Mouse (Mus musculus) lung, embryonic 15.5 days (tissue): ENCODE data around the gene Prm2. TPM values are rescaled to one million over a fixed set of nuclear protein-coding genes. Genes with fewer than 3 reads are reported as not detected.
A peak's percentile ranks its signal among the peaks of the same experiment; 100 is the strongest.

ENCODE experiments used
- ATAC-seq: fragments of 200-750 bp; cut with Nextera tagmentation; 2 replicates; pipeline ENCODE4 v1.8.0; 2017; ENCODE audit warnings: moderate number of reproducible peaks, borderline replicate concordance; ENCODE audit not compliant: low FRiP score, low TSS enrichment; ENCODE audit errors: extremely low read depth
- H3K27ac ChIP-seq: fragments of 300-500 bp; sonication (generic); 2 replicates; pipeline ENCODE4 v1.5.1; 2015; ENCODE audit warnings: moderate library complexity, mild to moderate bottlenecking, inconsistent platforms
- H3K27me3 ChIP-seq: fragments of 300-500 bp; sonication (generic); 2 replicates; pipeline ENCODE4 v1.6.1; 2015; ENCODE audit warnings: inconsistent platforms
- H3K36me3 ChIP-seq: fragments of 300-500 bp; sonication (generic); 2 replicates; pipeline ENCODE4 v1.6.1; 2015; ENCODE audit warnings: inconsistent platforms
- H3K4me1 ChIP-seq: fragments of 300-500 bp; sonication (generic); 2 replicates; pipeline ENCODE4 v1.6.1; 2015; ENCODE audit warnings: inconsistent platforms
- H3K4me2 ChIP-seq: fragments of 300-500 bp; sonication (generic); 2 replicates; pipeline ENCODE4 v1.6.1; 2015; ENCODE audit warnings: inconsistent platforms, mild to moderate bottlenecking, moderate library complexity
- H3K4me3 ChIP-seq: fragments of 300-500 bp; sonication (generic); 2 replicates; pipeline ENCODE4 v1.5.1; 2015; ENCODE audit warnings: mild to moderate bottlenecking, inconsistent platforms
- H3K9ac ChIP-seq: fragments of 300-500 bp; sonication (generic); 2 replicates; pipeline ENCODE4 v1.6.1; 2015; ENCODE audit warnings: inconsistent platforms
- H3K9me3 ChIP-seq: fragments of 300-500 bp; sonication (generic); 2 replicates; pipeline ENCODE4 v1.6.1; 2016; ENCODE audit warnings: inconsistent platforms
- WGBS: fragments of 180-500 bp; shearing (Covaris S2); methylation state at CpG from one replicate; pipeline ENCODE4 v1.1.7; 2015; 5-methylcytosine and 5-hydroxymethylcytosine counted together
- polyA plus RNA-seq: library from polyadenylated mRNA; unstranded; fragments of >200 nt; fragmentation: Nextera tagmentation; extraction: Ambion mirVana; gene quantifications from 2 replicates; pipeline ENCODE4 v1.2.1, GENCODE M21; 2015

Prm2 gene
- polyA plus RNA-seq, 1 experiment from 2014 or later, result not detected

DNA sequence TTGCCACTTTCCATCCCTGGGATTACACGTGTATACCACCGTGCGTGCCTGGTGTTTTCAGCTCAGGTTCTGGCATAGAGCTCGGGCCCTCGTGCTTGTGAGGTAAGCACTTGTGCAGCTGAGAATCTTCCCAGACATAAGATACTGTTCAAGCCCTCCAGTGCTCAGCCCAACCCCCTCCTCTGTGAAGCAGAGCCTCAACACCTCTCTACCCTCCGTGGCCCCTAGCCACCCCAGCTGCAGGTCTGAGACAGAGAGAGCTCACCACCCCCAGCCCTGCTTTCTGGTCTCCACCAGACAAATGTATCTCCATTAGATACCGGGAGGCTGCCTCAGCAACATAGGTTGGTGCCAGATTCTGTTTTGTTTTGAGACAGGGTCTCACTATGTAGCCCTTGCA is 46.7 kb downstream of the Prm2 start:
- Histone ChIP-seq H3K4me1 (peaks cover 9% of the 10 kb centered on the region), H3K4me2 (no peak overlapping the region), H3K9ac (no peak overlapping the region), H3K4me3 (no peak overlapping the region), H3K36me3 (no peaks in the 10 kb centered on the region), H3K9me3 (no peaks in the 10 kb centered on the region), H3K27ac (no peak overlapping the region), H3K27me3 (no peaks in the 10 kb centered on the region)
- ATAC-seq, result peak; percentile 36; the same call in 1 of the 2 replicates
- 24% methylated on average over 7 of the region's 7 CpGs for WGBS

Other genes starting within 250 kb of the Prm2 start
- 9.8 and 10.4 TPM in 2 replicates for gene Socs1, start 10.6 kb downstream of the Prm2 start, polyA plus RNA-seq
- not detected in 2 replicates for gene Tnp2, start 7.5 kb downstream of the Prm2 start, polyA plus RNA-seq
- gene Prm3, start 5.2 kb downstream of the Prm2 start, polyA plus RNA-seq, result not detected in 2 replicates
- gene Prm1, start 9.7 kb upstream of the Prm2 start, polyA plus RNA-seq, result 0.36 TPM in 1 of 2 replicates, not detected in the other
- gene Gm11172, start 16.8 kb upstream of the Prm2 start, polyA plus RNA-seq, result not detected in 2 replicates
- 4.7 and 5.2 TPM in 2 replicates for gene Rmi2, start 38.9 kb upstream of the Prm2 start, polyA plus RNA-seq